Mouse (Mus musculus) limb, embryonic 14.5 days (tissue): Measurements from ENCODE around the gene Zfyve19. TPM values are rescaled to one million over a fixed set of nuclear protein-coding genes. Genes with fewer than 3 reads are reported as not detected.
A peak's percentile ranks its signal among the peaks of the same experiment; 100 is the strongest.

Experiments used
- ATAC-seq: fragments of 200-750 bp; cut with Nextera tagmentation; 2 replicates; pipeline ENCODE4 v1.8.0; 2017; ENCODE audit warnings: low read depth, moderate number of reproducible peaks, moderate TSS enrichment; ENCODE audit not compliant: low FRiP score
- DNase-seq: peaks from one replicate; pipeline ENCODE4 v3.0.0-alpha.2; 2015; ENCODE audit warnings: low spot score
- H3K27ac ChIP-seq: fragments of 300-500 bp; sonication (generic); replicated peaks from 2 replicates; pipeline ENCODE4 v1.5.1; 2014; ENCODE audit warnings: low read depth, mild to moderate bottlenecking, low read length, moderate library complexity, mixed read lengths
- H3K27me3 ChIP-seq: fragments of 300-500 bp; sonication (generic); 2 replicates; pipeline ENCODE4 v1.6.1; 2014; ENCODE audit warnings: low read length, mixed read lengths; ENCODE audit not compliant: control insufficient read depth, insufficient read depth
- H3K36me3 ChIP-seq: fragments of 300-500 bp; sonication (generic); 2 replicates; pipeline ENCODE4 v1.6.1; 2014; ENCODE audit warnings: mild to moderate bottlenecking, low read length, moderate library complexity, mixed read lengths; ENCODE audit not compliant: control insufficient read depth, insufficient read depth
- H3K4me1 ChIP-seq: fragments of 300-500 bp; sonication (generic); 2 replicates; pipeline ENCODE4 v1.6.1; 2014; ENCODE audit warnings: antibody characterized with exemption, low read length, mixed read lengths; ENCODE audit not compliant: control insufficient read depth, insufficient read depth
- H3K4me2 ChIP-seq: fragments of 300-500 bp; sonication (generic); replicated peaks from 2 replicates; pipeline ENCODE4 v1.6.1; 2014; ENCODE audit warnings: low read depth, mild to moderate bottlenecking, low read length, moderate library complexity; ENCODE audit not compliant: severe bottlenecking
- H3K4me3 ChIP-seq: fragments of 300-500 bp; sonication (generic); replicated peaks from 2 replicates; pipeline ENCODE4 v1.5.1; 2014; ENCODE audit warnings: low read length
- H3K9ac ChIP-seq: fragments of 300-500 bp; sonication (generic); 2 replicates; pipeline ENCODE4 v1.6.1; 2014; ENCODE audit warnings: mild to moderate bottlenecking, low read depth, low read length, moderate library complexity; ENCODE audit not compliant: severe bottlenecking
- H3K9me3 ChIP-seq: fragments of 300-500 bp; sonication (generic); 2 replicates; pipeline ENCODE4 v1.6.1; 2016; ENCODE audit warnings: low read length; ENCODE audit not compliant: control insufficient read depth
- POLR2A ChIP-seq: fragments of 200-500 bp; IDR thresholded peaks from 2 replicates; pipeline ENCODE4 v1.8.0; 2012; ENCODE audit warnings: inconsistent platforms, mild to moderate bottlenecking, moderate library complexity, borderline replicate concordance; ENCODE audit not compliant: insufficient read depth, insufficient read length; ENCODE audit errors: extremely low read depth
- WGBS: fragments of 180-500 bp; shearing (Covaris S2); extraction: QIAGEN DNeasy Blood & Tissue Kit; methylation state at CpG from one replicate; pipeline ENCODE4 v1.1.7; 2014; 5-methylcytosine and 5-hydroxymethylcytosine counted together
- polyA plus RNA-seq, 2 experiments: library from polyadenylated mRNA; depleted of rRNA in 1 of 2; stranded (reverse) in 1 of 2; unstranded in 1 of 2; fragments of >200 nt; fragmentation: Nextera tagmentation in 1 of 2; extraction: Ambion mirVana in 1 of 2; gene quantifications; 2 replicates each; pipeline versions ENCODE4 v1.2.1 to v1.2.3; 2012 to 2014

Zfyve19 gene
- polyA plus RNA-seq, 2 experiments = 46.3 to 88.0 TPM

- Histone ChIP-seq H3K27me3 (0 out of 2 replicates have a peak, but pooled peaks cover 6% of the 10 kb centered on the region), H3K9ac (peak within 1 kb of the TSS; percentile 50), H3K27ac (no peak within 1 kb of the TSS), H3K4me2 (peak within 1 kb of the TSS; percentile 75), H3K4me1 (peaks cover 8% of the 10 kb centered on the region), H3K9me3 (no peaks in the 10 kb centered on the region), H3K4me3 (peak within 1 kb of the TSS; percentile 46), H3K36me3 (peaks cover 2% of the 10 kb centered on the region; the same call in 1 of the 2 replicates)
- no peak for TF ChIP-seq POLR2A
- 1% methylated on average over 55 of the region's 60 CpGs for WGBS
- DNase-seq (peak; percentile 68), ATAC-seq (peak; percentile 60)
These were observed 41.2 kb upstream of the Zfyve19 start, which contains the start of gene Gchfr for GRCm38 (mm10) chr2:119166901-119167865. Gene Gchfr (plus strand): TSS chr2:119167773.

- WGBS = 4% methylated on average over 21 of the region's 26 CpGs
- 0 out of 2 replicates have a peak, but pooled peaks cover 6% of the 10 kb centered on the region for H3K27me3 ChIP-seq
- no peak overlapping the region for H3K27ac ChIP-seq
These were observed 40.6 kb upstream of the Zfyve19 start for GRCm38 (mm10) chr2:119167866-119168256.

GRCm38 (mm10) chr2:119170282-119170681, 38.1 kb upstream of the Zfyve19 start:
- Histone ChIP-seq H3K4me1 (peaks cover 14% of the 10 kb centered on the region), H3K4me3 (no peak overlapping the region), H3K4me2 (no peak overlapping the region), H3K9ac (no peak overlapping the region), H3K9me3 (no peaks in the 10 kb centered on the region), H3K27me3 (0 out of 2 replicates have a peak, but pooled peaks cover 6% of the 10 kb centered on the region), H3K36me3 (peaks cover 7% of the 10 kb centered on the region; the same call in 1 of the 2 replicates), H3K27ac (no peak overlapping the region)
- no peak for TF ChIP-seq POLR2A
- ATAC-seq = no peak
- WGBS = 83% methylated on average over 2 of the region's 2 CpGs
- DNase-seq = no peak

More at GRCm38 (mm10) chr2:119167866-119168256, 40.6 kb upstream of the Zfyve19 start:
- H3K9ac ChIP-seq = peak overlapping the region; percentile 50
- DNase-seq (no peak), ATAC-seq (peak; percentile 4; the same call in 1 of the 2 replicates)
- no peaks in the 10 kb centered on the region for H3K9me3 ChIP-seq
- peaks cover 9% of the 10 kb centered on the region for H3K4me1 ChIP-seq
- H3K4me2 ChIP-seq = peak overlapping the region; percentile 75
- H3K4me3 ChIP-seq = peak overlapping the region; percentile 46
- no peak for TF ChIP-seq POLR2A
- peaks cover 6% of the 10 kb centered on the region; the same call in 1 of the 2 replicates for H3K36me3 ChIP-seq

- DNase-seq (peak; percentile 36), ATAC-seq (no peak)
- Histone ChIP-seq H3K27ac (no peak overlapping the region), H3K9ac (no peak overlapping the region), H3K36me3 (peaks cover 18% of the 10 kb centered on the region), H3K9me3 (no peaks in the 10 kb centered on the region), H3K27me3 (0 out of 2 replicates have a peak, but pooled peaks cover 6% of the 10 kb centered on the region), H3K4me1 (peaks cover 14% of the 10 kb centered on the region), H3K4me2 (no peak overlapping the region), H3K4me3 (no peak overlapping the region)
- TF ChIP-seq POLR2A = no peak
- 62% methylated on average over 8 of the region's 8 CpGs for WGBS
These were observed 36.8 kb upstream of the Zfyve19 start for GRCm38 (mm10) chr2:119171574-119171973.

GRCm38 (mm10) chr2:119172446-119172845, 36.0 kb upstream of the Zfyve19 start:
- H3K27ac ChIP-seq = no peak overlapping the region
- H3K27me3 ChIP-seq = 0 out of 2 replicates have a peak, but pooled peaks cover under 1% of the 10 kb centered on the region
- H3K4me3 ChIP-seq = no peak overlapping the region
- WGBS = 80% methylated on average over 7 of the region's 7 CpGs
- H3K4me2 ChIP-seq = no peak overlapping the region
- no peak for TF ChIP-seq POLR2A
- H3K4me1 ChIP-seq = peaks cover 10% of the 10 kb centered on the region
- no peak for ATAC-seq
- no peak for DNase-seq
- no peaks in the 10 kb centered on the region for H3K9me3 ChIP-seq
- H3K9ac ChIP-seq = 0 out of 2 replicates have a peak overlapping the region, but pooled peaks have one; percentile 34
- peaks cover 22% of the 10 kb centered on the region for H3K36me3 ChIP-seq
